Mouse (Mus musculus) lung, embryonic 15.5 days (tissue): ENCODE data around the gene Wdtc1. TPM values are rescaled to one million over a fixed set of nuclear protein-coding genes. Genes with fewer than 3 reads are reported as not detected.

ENCODE experiments used
- ATAC-seq: fragments of 200-750 bp; cut with Nextera tagmentation; 2 replicates; pipeline ENCODE4 v1.8.0; 2017; ENCODE audit warnings: moderate number of reproducible peaks, borderline replicate concordance; ENCODE audit not compliant: low FRiP score, low TSS enrichment; ENCODE audit errors: extremely low read depth
- H3K27ac ChIP-seq: fragments of 300-500 bp; sonication (generic); 2 replicates; pipeline ENCODE4 v1.5.1; 2015; ENCODE audit warnings: moderate library complexity, mild to moderate bottlenecking, inconsistent platforms
- H3K27me3 ChIP-seq: fragments of 300-500 bp; sonication (generic); 2 replicates; pipeline ENCODE4 v1.6.1; 2015; ENCODE audit warnings: inconsistent platforms
- H3K36me3 ChIP-seq: fragments of 300-500 bp; sonication (generic); 2 replicates; pipeline ENCODE4 v1.6.1; 2015; ENCODE audit warnings: inconsistent platforms
- H3K4me1 ChIP-seq: fragments of 300-500 bp; sonication (generic); 2 replicates; pipeline ENCODE4 v1.6.1; 2015; ENCODE audit warnings: inconsistent platforms
- H3K4me2 ChIP-seq: fragments of 300-500 bp; sonication (generic); 2 replicates; pipeline ENCODE4 v1.6.1; 2015; ENCODE audit warnings: inconsistent platforms, mild to moderate bottlenecking, moderate library complexity
- H3K4me3 ChIP-seq: fragments of 300-500 bp; sonication (generic); 2 replicates; pipeline ENCODE4 v1.5.1; 2015; ENCODE audit warnings: mild to moderate bottlenecking, inconsistent platforms
- H3K9ac ChIP-seq: fragments of 300-500 bp; sonication (generic); 2 replicates; pipeline ENCODE4 v1.6.1; 2015; ENCODE audit warnings: inconsistent platforms
- H3K9me3 ChIP-seq: fragments of 300-500 bp; sonication (generic); 2 replicates; pipeline ENCODE4 v1.6.1; 2016; ENCODE audit warnings: inconsistent platforms
- WGBS: fragments of 180-500 bp; shearing (Covaris S2); methylation state at CpG from one replicate; pipeline ENCODE4 v1.1.7; 2015; 5-methylcytosine and 5-hydroxymethylcytosine counted together
- polyA plus RNA-seq: library from polyadenylated mRNA; unstranded; fragments of >200 nt; fragmentation: Nextera tagmentation; extraction: Ambion mirVana; gene quantifications from 2 replicates; pipeline ENCODE4 v1.2.1, GENCODE M21; 2015

Wdtc1 gene
- polyA plus RNA-seq, 1 experiment from 2014 or later: 11.2 TPM

DNA sequence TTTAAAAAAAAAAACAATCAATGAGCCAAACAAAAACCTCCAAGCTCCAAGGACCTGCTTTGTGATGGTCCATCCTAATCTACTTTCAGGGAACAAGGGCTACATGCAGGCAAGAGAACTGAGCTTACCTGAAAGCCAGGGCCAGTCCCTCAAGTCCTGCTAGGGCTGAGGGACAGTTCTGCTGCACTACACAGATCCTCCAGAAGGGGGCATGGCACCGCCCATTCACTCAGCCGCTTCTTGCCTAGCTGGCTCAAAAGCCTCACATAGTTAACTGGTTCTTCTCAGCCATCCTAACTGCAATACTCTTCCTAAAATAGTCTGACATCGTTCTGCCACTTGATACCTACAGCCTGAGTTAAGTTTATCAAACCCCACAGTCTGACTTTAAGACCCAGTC, 46.0 kb downstream of the Wdtc1 start:
- Histone ChIP-seq H3K4me2 (no peak overlapping the region), H3K27ac (no peak overlapping the region), H3K9ac (no peak overlapping the region), H3K27me3 (no peaks in the 10 kb centered on the region), H3K9me3 (no peaks in the 10 kb centered on the region), H3K4me3 (no peak overlapping the region), H3K36me3 (peaks cover 11% of the 10 kb centered on the region; the same call in 1 of the 2 replicates), H3K4me1 (no peaks in the 10 kb centered on the region)
- WGBS: 38% methylated on average over 3 of the region's 3 CpGs
- no peak for ATAC-seq

DNA sequence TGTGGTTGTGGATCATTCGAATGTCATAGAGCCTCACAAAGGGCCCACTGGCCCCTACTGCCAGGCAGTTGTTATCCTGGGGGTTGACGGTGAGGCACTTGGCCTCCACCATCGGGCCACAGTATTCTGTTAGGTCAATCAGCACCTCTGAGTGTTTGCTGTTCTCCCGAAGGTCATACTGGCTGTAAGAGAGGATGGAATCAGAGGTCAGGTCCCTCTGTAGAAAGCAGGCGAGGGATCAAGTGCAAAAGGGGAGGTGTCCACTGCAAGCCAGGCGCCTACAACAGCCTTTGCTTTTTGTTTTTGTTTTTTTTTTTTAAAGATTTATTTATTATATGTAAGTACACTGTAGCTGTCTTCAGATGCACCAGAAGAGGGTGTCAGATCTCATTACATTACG, 47.5 kb downstream of the Wdtc1 start:
- 79% methylated on average over 7 of the region's 7 CpGs for WGBS
- ATAC-seq: no peak
- no peaks in the 10 kb centered on the region for H3K27me3 ChIP-seq

GRCm38 (mm10) chr4:133304770-133305169, 48.5 kb downstream of the Wdtc1 start:
- Histone ChIP-seq H3K9ac (no peak overlapping the region), H3K27ac (no peak overlapping the region), H3K9me3 (no peaks in the 10 kb centered on the region), H3K27me3 (no peaks in the 10 kb centered on the region), H3K4me1 (no peaks in the 10 kb centered on the region), H3K4me2 (no peak overlapping the region), H3K36me3 (peaks cover 11% of the 10 kb centered on the region; the same call in 1 of the 2 replicates), H3K4me3 (no peak overlapping the region)
- 92% methylated on average over 7 of the region's 7 CpGs for WGBS
- no peak for ATAC-seq

More for the DNA sequence above, 47.5 kb downstream of the Wdtc1 start:
- Histone ChIP-seq H3K4me3 (no peak overlapping the region), H3K27ac (no peak overlapping the region), H3K4me2 (no peak overlapping the region), H3K9ac (no peak overlapping the region), H3K9me3 (no peaks in the 10 kb centered on the region), H3K36me3 (peaks cover 11% of the 10 kb centered on the region; the same call in 1 of the 2 replicates), H3K4me1 (no peaks in the 10 kb centered on the region)

DNA sequence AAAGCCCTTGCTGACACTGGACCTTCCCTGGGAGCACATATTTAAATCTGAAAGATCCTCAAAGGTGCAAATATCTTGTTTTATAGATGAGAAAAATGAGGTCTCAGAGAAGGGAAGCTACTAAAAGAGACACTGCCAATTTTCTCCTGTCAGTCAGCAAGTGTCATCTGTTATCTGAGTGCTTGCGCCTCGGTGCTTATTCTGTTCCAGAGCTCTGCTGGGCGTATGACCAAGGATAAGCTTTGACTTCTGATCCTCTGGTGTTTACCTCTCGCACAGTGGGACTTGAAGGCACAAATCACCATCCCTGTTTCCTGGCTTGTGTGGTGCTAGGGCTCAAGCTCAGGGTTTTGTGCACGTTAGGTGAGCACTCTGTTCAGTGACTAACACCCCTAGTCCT, 50.6 kb downstream of the Wdtc1 start:
- Histone ChIP-seq H3K9me3 (no peaks in the 10 kb centered on the region), H3K4me3 (no peak overlapping the region), H3K36me3 (peaks cover 11% of the 10 kb centered on the region; the same call in 1 of the 2 replicates), H3K9ac (no peak overlapping the region), H3K27ac (no peak overlapping the region), H3K4me2 (no peak overlapping the region), H3K27me3 (no peaks in the 10 kb centered on the region), H3K4me1 (peaks cover 16% of the 10 kb centered on the region; the same call in 1 of the 2 replicates)
- ATAC-seq: no peak
- 68% methylated on average over 5 of the region's 5 CpGs for whole genome bisulfite sequencing

GRCm38 (mm10) chr4:133301802-133302201, 51.5 kb downstream of the Wdtc1 start:
- Histone ChIP-seq H3K4me3 (no peak overlapping the region), H3K36me3 (peaks cover 11% of the 10 kb centered on the region; the same call in 1 of the 2 replicates), H3K27ac (no peak overlapping the region), H3K27me3 (no peaks in the 10 kb centered on the region), H3K9ac (no peak overlapping the region), H3K4me2 (no peak overlapping the region), H3K9me3 (no peaks in the 10 kb centered on the region), H3K4me1 (peaks cover 19% of the 10 kb centered on the region; the same call in 1 of the 2 replicates)
- ATAC-seq: no peak
- 18% methylated on average over 4 of the region's 4 CpGs for WGBS

- no peak for ATAC-seq
Observed at GRCm38 (mm10) chr4:133300421-133300820, 52.9 kb downstream of the Wdtc1 start.

GRCm38 (mm10) chr4:133299701-133300100, 53.6 kb downstream of the Wdtc1 start:
- no peak overlapping the region for H3K9ac ChIP-seq
- no peak for ATAC-seq
- H3K27me3 ChIP-seq: no peaks in the 10 kb centered on the region
- no peak overlapping the region for H3K27ac ChIP-seq
- 56% methylated on average over 5 of the region's 5 CpGs for WGBS
- H3K9me3 ChIP-seq: no peaks in the 10 kb centered on the region
- H3K4me2 ChIP-seq: no peak overlapping the region
- peaks cover 19% of the 10 kb centered on the region; the same call in 1 of the 2 replicates for H3K4me1 ChIP-seq
- no peak overlapping the region for H3K4me3 ChIP-seq
- H3K36me3 ChIP-seq: peaks cover 9% of the 10 kb centered on the region; the same call in 1 of the 2 replicates

More at GRCm38 (mm10) chr4:133300421-133300820, 52.9 kb downstream of the Wdtc1 start:
- Histone ChIP-seq H3K27ac (no peak overlapping the region), H3K9ac (no peak overlapping the region), H3K36me3 (peaks cover 7% of the 10 kb centered on the region; the same call in 1 of the 2 replicates), H3K4me1 (peaks cover 19% of the 10 kb centered on the region; the same call in 1 of the 2 replicates), H3K4me2 (no peak overlapping the region), H3K9me3 (no peaks in the 10 kb centered on the region), H3K4me3 (no peak overlapping the region), H3K27me3 (no peaks in the 10 kb centered on the region)
- WGBS: 82% methylated on average over 11 of the region's 11 CpGs

DNA sequence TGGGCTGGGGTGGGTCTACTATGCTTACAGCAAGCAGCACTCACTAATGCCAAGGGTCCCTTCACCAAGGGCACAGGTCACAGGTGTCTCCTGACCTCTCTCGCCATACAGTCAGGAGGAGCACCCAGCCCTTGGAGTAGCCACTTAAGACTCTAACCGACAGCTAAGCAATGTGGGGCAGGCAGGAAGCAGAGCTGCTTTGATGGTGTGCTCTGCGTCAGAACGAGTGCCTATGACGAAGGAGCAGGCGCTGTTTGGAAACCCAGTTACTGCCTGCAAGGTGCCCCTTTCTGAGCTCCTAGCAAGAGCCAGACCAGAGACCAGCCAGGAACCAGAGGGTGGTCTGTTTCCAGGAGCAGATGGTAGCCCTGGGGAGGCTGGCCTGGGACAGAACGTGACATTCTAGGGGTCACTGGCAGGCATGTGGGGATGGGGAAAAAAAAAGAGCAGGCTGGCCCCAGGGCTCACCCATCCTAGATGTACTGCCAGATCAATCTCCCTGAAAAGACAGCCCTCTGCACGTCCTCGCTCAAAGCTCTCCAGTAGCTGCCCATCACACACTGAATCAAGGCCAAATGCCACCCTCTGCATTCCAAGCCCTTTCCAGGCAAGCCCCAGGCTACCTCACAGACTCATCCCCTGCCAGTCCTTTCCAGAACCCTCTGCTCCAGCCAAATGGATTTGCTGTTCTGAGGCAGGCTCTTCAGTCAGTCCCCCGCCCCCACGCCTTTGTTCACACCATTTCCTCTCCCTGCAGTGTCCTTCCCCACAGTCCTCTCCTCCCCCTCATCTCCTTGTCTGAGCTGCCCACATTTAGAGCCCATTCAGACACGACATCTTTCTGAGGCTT, 54.5 kb downstream of the Wdtc1 start:
- ATAC-seq: no peak
- H3K27ac ChIP-seq: peak overlapping the region; percentile 12; the same call in 1 of the 2 replicates
- peaks cover 7% of the 10 kb centered on the region; the same call in 1 of the 2 replicates for H3K36me3 ChIP-seq
- H3K4me1 ChIP-seq: peaks cover 19% of the 10 kb centered on the region; the same call in 1 of the 2 replicates
- H3K9me3 ChIP-seq: no peaks in the 10 kb centered on the region
- no peak overlapping the region for H3K4me3 ChIP-seq
- WGBS: 41% methylated on average over 12 of the region's 12 CpGs
- H3K4me2 ChIP-seq: no peak overlapping the region
- no peak overlapping the region for H3K9ac ChIP-seq
- no peaks in the 10 kb centered on the region for H3K27me3 ChIP-seq

DNA sequence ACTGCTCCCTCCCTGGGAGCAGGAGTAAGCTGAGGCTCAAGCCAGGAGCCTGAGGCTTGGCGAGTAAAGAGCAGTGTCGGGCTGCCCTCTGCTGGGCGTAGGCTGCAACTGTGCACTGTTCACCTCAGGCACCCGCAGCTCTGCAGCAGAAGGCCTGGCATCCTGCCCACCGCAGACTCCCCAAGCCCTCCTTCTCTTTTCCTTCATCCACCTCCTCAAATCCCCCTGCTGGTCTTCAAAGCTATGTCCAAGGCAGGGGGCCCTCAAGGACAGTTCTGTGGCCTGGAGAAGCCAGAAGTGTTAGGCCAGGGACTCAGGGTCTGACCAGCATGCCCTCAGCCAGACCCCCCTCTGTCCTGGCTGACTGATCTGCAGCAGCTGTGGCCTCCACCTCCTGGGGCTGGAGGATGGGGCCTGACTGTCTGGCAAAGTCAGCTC, 55.5 kb downstream of the Wdtc1 start:
- no peak overlapping the region for H3K4me3 ChIP-seq
- peaks cover 25% of the 10 kb centered on the region for H3K4me1 ChIP-seq
- 0% methylated on average over 5 of the region's 5 CpGs for WGBS
- H3K27ac ChIP-seq: peak overlapping the region; percentile 10; the same call in 1 of the 2 replicates
- H3K9ac ChIP-seq: no peak overlapping the region
- H3K36me3 ChIP-seq: peaks cover 3% of the 10 kb centered on the region; the same call in 1 of the 2 replicates
- H3K27me3 ChIP-seq: no peaks in the 10 kb centered on the region
- ATAC-seq: peak; percentile 79; the same call in 1 of the 2 replicates
- H3K4me2 ChIP-seq: no peak overlapping the region
- no peaks in the 10 kb centered on the region for H3K9me3 ChIP-seq

DNA sequence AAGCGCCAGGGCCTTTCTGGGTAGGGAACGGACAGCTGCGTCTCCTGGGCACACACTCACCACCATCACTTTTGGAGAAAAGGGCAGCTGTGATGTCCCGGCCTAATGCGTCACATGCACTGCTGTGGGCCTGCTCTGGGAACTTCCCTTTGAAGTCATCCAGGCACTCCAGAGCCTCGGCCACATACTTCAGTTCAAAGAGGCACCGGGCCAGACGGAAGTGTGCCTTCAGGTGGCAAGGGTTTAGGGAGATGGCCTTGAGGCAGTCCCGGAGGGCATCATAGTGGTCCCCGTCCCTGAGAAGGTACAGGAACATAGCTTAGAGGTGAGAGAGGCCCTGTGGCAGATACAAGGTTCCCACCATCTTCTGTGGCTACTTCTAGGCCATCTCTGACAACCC, 55.9 kb downstream of the Wdtc1 start:
- peaks cover 25% of the 10 kb centered on the region for H3K4me1 ChIP-seq
- no peaks in the 10 kb centered on the region for H3K27me3 ChIP-seq
- no peak overlapping the region for H3K4me2 ChIP-seq
- H3K9ac ChIP-seq: no peak overlapping the region
- no peaks in the 10 kb centered on the region for H3K9me3 ChIP-seq
- ATAC-seq: no peak; the same call in 1 of the 2 replicates
- no peak overlapping the region for H3K27ac ChIP-seq
- H3K36me3 ChIP-seq: peaks cover 3% of the 10 kb centered on the region; the same call in 1 of the 2 replicates
- H3K4me3 ChIP-seq: no peak overlapping the region
- 64% methylated on average over 10 of the region's 10 CpGs for WGBS

GRCm38 (mm10) chr4:133294084-133294483, 59.2 kb downstream of the Wdtc1 start:
- ATAC-seq: no peak

More at GRCm38 (mm10) chr4:133294084-133294483, 59.2 kb downstream of the Wdtc1 start:
- no peaks in the 10 kb centered on the region for H3K9me3 ChIP-seq
- H3K27me3 ChIP-seq: no peaks in the 10 kb centered on the region
- no peak overlapping the region for H3K27ac ChIP-seq
- no peak overlapping the region for H3K4me3 ChIP-seq
- H3K9ac ChIP-seq: no peak overlapping the region
- peaks cover 3% of the 10 kb centered on the region; the same call in 1 of the 2 replicates for H3K36me3 ChIP-seq
- H3K4me2 ChIP-seq: no peak overlapping the region
- H3K4me1 ChIP-seq: peaks cover 22% of the 10 kb centered on the region
- WGBS: 56% methylated on average over 11 of the region's 11 CpGs
